Mouse (Mus musculus) spleen, postnatal 10 days (tissue): ENCODE measurements at regions not wholly inside any gene's neighbourhood (a gene's known extent, or its start where the extent isn't known, plus 50 kb on each side); places are given as distances from the start of the nearest gene placed in this dataset.

Experiments
- DNase-seq, 2 experiments: peaks; one replicate each; pipeline ENCODE4 v3.0.0; 2021 to 2022; ENCODE audit warnings: low spot score in 2 of 2

- DNase-seq = no peak
These were observed 130.7 kb upstream of the Gprin3 start for GRCm38 (mm10) chr6:59556668-59557310.

GRCm38 (mm10) chr6:59537025-59537424 lies 110.9 kb upstream of the Gprin3 start:
- no peak for DNase-seq

GRCm38 (mm10) chr6:59524940-59525265 lies 98.8 kb upstream of the Gprin3 start:
- DNase-seq = no peak

- no peak for DNase-seq
These were observed 98.2 kb upstream of the Gprin3 start for GRCm38 (mm10) chr6:59524095-59524939.

GRCm38 (mm10) chr6:59522960-59523359 lies 96.9 kb upstream of the Gprin3 start:
- no peak for DNase-seq

GRCm38 (mm10) chr6:59500818-59501217 lies 74.7 kb upstream of the Gprin3 start:
- DNase-seq = no peak

- no peak for DNase-seq
These were observed 72.7 kb upstream of the Gprin3 start for GRCm38 (mm10) chr6:59498800-59499199.

- DNase-seq = peak; percentile 15 to 67
These were observed 72.0 kb upstream of the Gprin3 start for GRCm38 (mm10) chr6:59498079-59498478.

- no peak for DNase-seq
These were observed 63.0 kb upstream of the Gprin3 start for GRCm38 (mm10) chr6:59489001-59489575.

- no peak for DNase-seq
These were observed 62.3 kb upstream of the Gprin3 start for GRCm38 (mm10) chr6:59488386-59488785.

GRCm38 (mm10) chr6:59484004-59484403 lies 57.9 kb upstream of the Gprin3 start:
- no peak for DNase-seq

GRCm38 (mm10) chr6:59483587-59483986 lies 57.5 kb upstream of the Gprin3 start:
- peak in 1 of 2 experiments; percentile 36 for DNase-seq
